Mouse (Mus musculus): ENCODE measurements around the gene Nudt2. TPM values are rescaled to one million over a fixed set of nuclear protein-coding genes. Genes with fewer than 3 reads are reported as not detected.

Nudt2 gene
- polyA plus RNA-seq, 2 experiments = 32.6 to 52.8 TPM

DNA sequence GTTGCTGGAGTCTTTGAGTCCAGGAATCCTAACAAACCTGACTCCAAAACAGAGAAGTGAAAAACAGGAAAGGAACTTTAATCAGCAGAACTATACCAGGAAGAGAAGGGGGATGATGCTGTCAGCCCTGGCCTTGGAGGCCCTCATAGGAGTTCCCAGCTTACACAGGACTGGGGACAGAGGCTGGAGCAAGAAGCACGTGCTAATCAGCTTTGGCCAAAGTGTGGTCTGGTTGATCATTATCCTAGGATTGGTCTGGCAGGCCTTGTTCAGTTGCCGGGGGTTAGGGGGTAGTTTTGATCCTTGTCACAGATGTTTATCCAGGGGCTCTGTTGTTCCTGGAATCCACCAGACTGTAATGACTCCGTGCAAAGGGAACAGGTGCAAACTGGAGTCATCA, 29.4 kb downstream of the Nudt2 start:
- 37% methylated on average over 3 of the region's 3 CpGs for WGBS
- no peak for TF ChIP-seq POLR2A (IDR thresholded peaks at IDR 0.05; ENCODE audit: borderline replicate concordance, extremely low read depth, insufficient read depth, insufficient read length)
- Histone ChIP-seq H3K9ac (ENCODE audit: low read depth, low read length, severe bottlenecking) (no peak overlapping the region), H3K9me3 (ENCODE audit: control insufficient read depth, low read length) (no peaks in the 10 kb centered on the region), H3K4me2 (replicated peaks; ENCODE audit: low read depth, low read length, severe bottlenecking) (no peak overlapping the region), H3K4me3 (replicated peaks; ENCODE audit: low read length) (no peak overlapping the region), H3K36me3 (ENCODE audit: control insufficient read depth, insufficient read depth, low read length) (no peaks in the 10 kb centered on the region), H3K4me1 (ENCODE audit: control insufficient read depth, insufficient read depth, low read length) (peaks cover 12% of the 10 kb centered on the region; the same call in 1 of the 2 replicates), H3K27me3 (ENCODE audit: control insufficient read depth, insufficient read depth, low read length) (peaks cover 31% of the 10 kb centered on the region), H3K27ac (replicated peaks; ENCODE audit: low read depth, low read length) (no peak overlapping the region)
- ATAC-seq (ENCODE audit: low FRiP score, low read depth) = 0 out of 2 replicates have a peak, but pooled peaks have one; percentile 17
- DNase-seq (ENCODE audit: low spot score) = no peak

GRCm38 (mm10) chr4:41495076-41495475, 30.1 kb downstream of the Nudt2 start:
- Histone ChIP-seq H3K4me2 (replicated peaks; ENCODE audit: low read depth, low read length, severe bottlenecking) (no peak overlapping the region), H3K36me3 (ENCODE audit: control insufficient read depth, insufficient read depth, low read length) (no peaks in the 10 kb centered on the region), H3K4me3 (replicated peaks; ENCODE audit: low read length) (no peak overlapping the region), H3K27ac (replicated peaks; ENCODE audit: low read depth, low read length) (no peak overlapping the region), H3K4me1 (ENCODE audit: control insufficient read depth, insufficient read depth, low read length) (peaks cover 12% of the 10 kb centered on the region; the same call in 1 of the 2 replicates), H3K9me3 (ENCODE audit: control insufficient read depth, low read length) (no peaks in the 10 kb centered on the region), H3K9ac (ENCODE audit: low read depth, low read length, severe bottlenecking) (no peak overlapping the region), H3K27me3 (ENCODE audit: control insufficient read depth, insufficient read depth, low read length) (peaks cover 38% of the 10 kb centered on the region)
- TF ChIP-seq POLR2A (IDR thresholded peaks at IDR 0.05; ENCODE audit: borderline replicate concordance, extremely low read depth, insufficient read depth, insufficient read length) = no peak
- 67% methylated on average over 4 of the region's 4 CpGs for WGBS
- ATAC-seq (ENCODE audit: low FRiP score, low read depth) (no peak), DNase-seq (ENCODE audit: low spot score) (no peak)

DNA sequence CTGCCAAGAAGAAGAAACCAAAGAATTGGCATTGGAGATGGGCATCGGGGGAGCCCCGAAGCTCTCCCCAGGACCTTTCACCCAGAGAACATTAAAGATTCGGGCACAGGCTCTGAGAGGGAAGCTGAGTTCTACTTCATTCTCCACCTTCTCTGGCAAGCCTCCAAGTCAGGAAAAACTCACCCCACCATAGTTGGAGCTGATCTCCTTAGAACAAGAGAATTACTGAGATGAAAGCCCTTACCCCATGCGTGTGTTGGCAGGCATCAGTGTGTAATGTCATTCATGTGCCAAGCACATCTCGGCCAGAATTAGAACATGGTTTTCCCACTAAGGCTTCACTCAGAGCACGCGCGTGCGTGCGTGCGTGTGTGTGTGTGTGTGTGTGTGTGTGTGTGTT, 30.9 kb downstream of the Nudt2 start:
- Histone ChIP-seq H3K27ac (replicated peaks; ENCODE audit: low read depth, low read length) (no peak overlapping the region), H3K9ac (ENCODE audit: low read depth, low read length, severe bottlenecking) (no peak overlapping the region), H3K4me1 (ENCODE audit: control insufficient read depth, insufficient read depth, low read length) (peaks cover 12% of the 10 kb centered on the region; the same call in 1 of the 2 replicates), H3K4me3 (replicated peaks; ENCODE audit: low read length) (no peak overlapping the region), H3K36me3 (ENCODE audit: control insufficient read depth, insufficient read depth, low read length) (no peaks in the 10 kb centered on the region), H3K9me3 (ENCODE audit: control insufficient read depth, low read length) (no peaks in the 10 kb centered on the region), H3K27me3 (ENCODE audit: control insufficient read depth, insufficient read depth, low read length) (peaks cover 46% of the 10 kb centered on the region), H3K4me2 (replicated peaks; ENCODE audit: low read depth, low read length, severe bottlenecking) (no peak overlapping the region)
- ATAC-seq (ENCODE audit: low FRiP score, low read depth) (no peak), DNase-seq (ENCODE audit: low spot score) (no peak)
- TF ChIP-seq POLR2A (IDR thresholded peaks at IDR 0.05; ENCODE audit: borderline replicate concordance, extremely low read depth, insufficient read depth, insufficient read length) = no peak
- WGBS = 75% methylated on average over 11 of the region's 11 CpGs

DNA sequence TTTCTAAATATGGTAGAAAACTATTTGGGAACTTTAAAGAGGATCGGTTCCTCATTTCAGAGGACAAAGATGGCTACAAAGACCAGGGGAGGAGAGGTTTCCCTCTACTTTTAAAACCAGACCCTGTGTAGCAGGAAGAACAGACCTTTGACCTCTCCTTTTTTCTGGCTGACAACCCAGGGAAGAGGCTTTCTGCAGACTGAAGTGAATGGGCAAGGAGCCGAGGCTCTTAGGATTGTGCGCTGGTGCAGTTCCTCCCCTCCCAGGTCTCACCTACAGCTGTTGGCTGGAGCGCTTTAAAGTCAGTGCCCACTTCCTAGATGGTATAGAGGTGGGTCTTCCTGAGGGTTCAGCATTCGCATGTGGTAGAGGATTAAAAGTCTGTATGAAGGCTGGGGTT, 32.1 kb downstream of the Nudt2 start:
- Histone ChIP-seq H3K4me1 (ENCODE audit: control insufficient read depth, insufficient read depth, low read length) (peaks cover 12% of the 10 kb centered on the region; the same call in 1 of the 2 replicates), H3K27me3 (ENCODE audit: control insufficient read depth, insufficient read depth, low read length) (peaks cover 58% of the 10 kb centered on the region), H3K4me2 (replicated peaks; ENCODE audit: low read depth, low read length, severe bottlenecking) (no peak overlapping the region), H3K9ac (ENCODE audit: low read depth, low read length, severe bottlenecking) (no peak overlapping the region), H3K36me3 (ENCODE audit: control insufficient read depth, insufficient read depth, low read length) (no peaks in the 10 kb centered on the region), H3K9me3 (ENCODE audit: control insufficient read depth, low read length) (no peaks in the 10 kb centered on the region), H3K4me3 (replicated peaks; ENCODE audit: low read length) (0 out of 2 replicates have a peak overlapping the region, but pooled peaks have one; percentile 30), H3K27ac (replicated peaks; ENCODE audit: low read depth, low read length) (no peak overlapping the region)
- TF ChIP-seq POLR2A (IDR thresholded peaks at IDR 0.05; ENCODE audit: borderline replicate concordance, extremely low read depth, insufficient read depth, insufficient read length) = no peak
- ATAC-seq (ENCODE audit: low FRiP score, low read depth) (no peak), DNase-seq (ENCODE audit: low spot score) (no peak)
- 51% methylated on average over 5 of the region's 5 CpGs for WGBS

DNA sequence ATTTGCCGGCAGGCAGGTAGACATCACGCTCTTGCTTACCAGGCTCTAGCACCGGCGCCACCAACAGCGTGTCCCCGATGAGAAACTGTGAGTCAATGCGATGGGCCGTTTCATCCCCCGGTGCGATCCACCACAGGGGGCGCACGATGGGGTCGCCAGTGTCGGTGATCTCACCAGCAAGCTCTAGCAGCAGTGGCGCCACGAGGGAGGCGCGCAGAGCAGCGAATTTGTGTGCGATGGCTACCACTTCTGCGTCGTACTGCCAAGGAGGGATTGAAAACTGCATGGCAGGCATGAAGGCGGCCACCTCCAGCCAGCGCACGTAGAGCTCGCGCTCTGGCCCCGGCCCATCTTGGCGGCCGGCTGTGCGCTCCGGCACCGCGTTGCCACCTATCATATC, 32.6 kb downstream of the Nudt2 start:
- Histone ChIP-seq H3K27ac (replicated peaks; ENCODE audit: low read depth, low read length) (no peak overlapping the region), H3K4me3 (replicated peaks; ENCODE audit: low read length) (peak overlapping the region; percentile 30), H3K36me3 (ENCODE audit: control insufficient read depth, insufficient read depth, low read length) (no peaks in the 10 kb centered on the region), H3K27me3 (ENCODE audit: control insufficient read depth, insufficient read depth, low read length) (peaks cover 62% of the 10 kb centered on the region), H3K4me1 (ENCODE audit: control insufficient read depth, insufficient read depth, low read length) (peaks cover 18% of the 10 kb centered on the region; the same call in 1 of the 2 replicates), H3K9me3 (ENCODE audit: control insufficient read depth, low read length) (no peaks in the 10 kb centered on the region), H3K9ac (ENCODE audit: low read depth, low read length, severe bottlenecking) (no peak overlapping the region), H3K4me2 (replicated peaks; ENCODE audit: low read depth, low read length, severe bottlenecking) (peak overlapping the region; percentile 55)
- no peak for ATAC-seq (ENCODE audit: low FRiP score, low read depth)
- DNase-seq (ENCODE audit: low spot score) = no peak
- TF ChIP-seq POLR2A (IDR thresholded peaks at IDR 0.05; ENCODE audit: borderline replicate concordance, extremely low read depth, insufficient read depth, insufficient read length) = no peak
- 2% methylated on average over 34 of the region's 34 CpGs for WGBS

All from limb, embryonic 14.5 days (tissue).